In the genomic region with DNA sequence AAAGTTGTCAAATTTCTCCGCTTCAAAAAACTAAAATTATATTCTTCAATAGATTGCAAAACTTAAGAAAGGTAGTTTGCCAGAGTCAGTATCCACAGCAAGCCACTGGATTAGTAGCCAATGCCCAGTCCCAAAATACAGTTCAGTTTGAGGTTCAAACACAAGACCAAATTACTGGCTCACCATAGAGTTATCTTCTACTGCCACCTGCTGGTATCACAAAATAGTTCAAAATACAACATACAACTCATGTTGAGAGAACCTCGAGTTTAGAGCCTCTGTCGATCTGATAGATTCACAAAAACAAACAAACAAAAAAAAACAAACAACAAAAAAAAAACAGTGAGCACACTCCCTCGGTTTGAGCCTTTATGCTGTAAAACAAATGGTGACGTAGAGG, we compare ENCODE assay signal across 11 mouse cellular contexts. TPM values are rescaled to one million over a fixed set of nuclear protein-coding genes. Genes with fewer than 3 reads are reported as not detected.
DNase-seq lines count a peak whose midpoint lies in the region; ATAC-seq and TF ChIP-seq lines count a peak whose summit lies in the region.
"Had no signal": no experiment of that assay in that cellular context is flagged by ENCODE, and none has a peak within 500 bp of the region (broad histone marks: within the 10 kb centered on the region; RNA-seq: fewer than 3 reads in every experiment).

No protein-coding gene starts in this region.

- no peak overlapping the region for H3K4me2 ChIP-seq in forebrain, embryonic 14.5 days (ENCODE audit: low read length)
- H3K4me2 ChIP-seq in neural tube, embryonic 15.5 days = no peak overlapping the region
- H3K4me2 ChIP-seq: liver, embryonic 15.5 days had no signal

- DNase-seq in forebrain, embryonic 14.5 days (ENCODE audit: low spot score) = peak; percentile 75
- no peak for DNase-seq in forebrain, embryonic 10.5 days (ENCODE audit: extremely low spot score, low spot score)
- peak; percentile 48 to 54 for DNase-seq in left cerebral cortex, postnatal 14 days (ENCODE audit: low spot score in 2 of 2)
- DNase-seq in left cerebral cortex, adult 8-10 months (ENCODE audit: low spot score in 2 of 2) = no peak
- no peak for DNase-seq in G1E (ENCODE audit: low spot score)
- DNase-seq in hindlimb bud, embryonic 11.5 days (ENCODE audit: extremely low spot score, low read depth, low spot score) = peak; percentile 53
- no peak for DNase-seq in gastrocnemius, postnatal 36 days
- DNase-seq: gastrocnemius, postnatal 25 days; right cerebral cortex, postnatal 25 days had no signal

- intact Hi-C loops in left cerebral cortex, postnatal 14 days (cut with DNase I) = loop anchor here (10.0 kb wide), 1 partner anchor 881 kb away; no protein-coding TSS in a partner anchor
- intact Hi-C loops in gastrocnemius, postnatal 36 days (cut with DNase I) = loop anchor here (10.0 kb wide), 1 partner anchor 871 kb away; a partner anchor contains a TSS

- H3K9me3 ChIP-seq in forebrain, embryonic 14.5 days (replicated peaks; ENCODE audit: control insufficient read depth, low read length) = no peaks in the 10 kb centered on the region
- H3K9me3 ChIP-seq in forebrain, embryonic 10.5 days = no peaks in the 10 kb centered on the region
- no peaks in the 10 kb centered on the region for H3K9me3 ChIP-seq in G1E (replicated peaks)
- H3K9me3 ChIP-seq in neural tube, embryonic 15.5 days (replicated peaks) = no peaks in the 10 kb centered on the region
- H3K9me3 ChIP-seq: liver, embryonic 15.5 days had no signal

- TF ChIP-seq CTCF in G1E (IDR thresholded peaks at IDR 0.05; ENCODE audit: low read depth, low read length) = 0 out of 2 replicates have a peak, but pooled peaks have one; percentile 15

- H3K4me3 ChIP-seq in forebrain, embryonic 14.5 days (ENCODE audit: low read depth, low read length) = no peak overlapping the region
- no peak overlapping the region for H3K4me3 ChIP-seq in forebrain, embryonic 10.5 days
- no peak overlapping the region for H3K4me3 ChIP-seq in G1E (ENCODE audit: low read depth, low read length)
- H3K4me3 ChIP-seq in neural tube, embryonic 15.5 days (replicated peaks) = no peak overlapping the region
- H3K4me3 ChIP-seq: liver, embryonic 15.5 days had no signal

- no peak overlapping the region for H3K27ac ChIP-seq in forebrain, embryonic 14.5 days (ENCODE audit: low read depth, low read length)
- H3K27ac ChIP-seq in forebrain, embryonic 10.5 days = no peak overlapping the region
- H3K27ac ChIP-seq in neural tube, embryonic 15.5 days (replicated peaks) = no peak overlapping the region
- H3K27ac ChIP-seq: liver, embryonic 15.5 days had no signal

- H3K9ac ChIP-seq in forebrain, embryonic 14.5 days (ENCODE audit: low read length) = no peak overlapping the region
- H3K9ac ChIP-seq in neural tube, embryonic 15.5 days (replicated peaks) = no peak overlapping the region
- H3K9ac ChIP-seq: liver, embryonic 15.5 days had no signal

- no peaks in the 10 kb centered on the region for H3K36me3 ChIP-seq in forebrain, embryonic 14.5 days (ENCODE audit: control insufficient read depth, insufficient read depth, low read length)
- H3K36me3 ChIP-seq in forebrain, embryonic 10.5 days (replicated peaks) = no peaks in the 10 kb centered on the region
- peaks cover 9% of the 10 kb centered on the region for H3K36me3 ChIP-seq in G1E (replicated peaks)
- H3K36me3 ChIP-seq in neural tube, embryonic 15.5 days = no peaks in the 10 kb centered on the region
- H3K36me3 ChIP-seq: liver, embryonic 15.5 days had no signal

- no peaks in the 10 kb centered on the region for H3K4me1 ChIP-seq in forebrain, embryonic 14.5 days (ENCODE audit: control insufficient read depth, insufficient read depth, low read length)
- no peaks in the 10 kb centered on the region for H3K4me1 ChIP-seq in forebrain, embryonic 10.5 days
- no peaks in the 10 kb centered on the region for H3K4me1 ChIP-seq in G1E (ENCODE audit: insufficient read depth, low read depth, low read length)
- no peaks in the 10 kb centered on the region for H3K4me1 ChIP-seq in neural tube, embryonic 15.5 days
- H3K4me1 ChIP-seq: liver, embryonic 15.5 days had no signal

- 62% methylated on average over 5 of the region's 5 CpGs for WGBS in forebrain, embryonic 14.5 days
- 57% methylated on average over 5 of the region's 5 CpGs for WGBS in forebrain, embryonic 10.5 days
- WGBS in neural tube, embryonic 15.5 days = 61% methylated on average over 5 of the region's 5 CpGs

- no peak for ATAC-seq in forebrain, embryonic 14.5 days
- ATAC-seq in G1E (ENCODE audit: extremely low read depth, insufficient number of reproducible peaks, low FRiP score, poor library complexity, severe bottlenecking) = no peak
- ATAC-seq in neural tube, embryonic 15.5 days (ENCODE audit: low FRiP score) = no peak

- H3K27me3 ChIP-seq in forebrain, embryonic 14.5 days (replicated peaks; ENCODE audit: control insufficient read depth, insufficient read depth, low read length) = no peaks in the 10 kb centered on the region
- H3K27me3 ChIP-seq in forebrain, embryonic 10.5 days (ENCODE audit: poor library complexity, severe bottlenecking) = no peaks in the 10 kb centered on the region
- no peaks in the 10 kb centered on the region for H3K27me3 ChIP-seq in G1E (ENCODE audit: insufficient read depth, low read length)
- no peaks in the 10 kb centered on the region for H3K27me3 ChIP-seq in neural tube, embryonic 15.5 days (replicated peaks)
- H3K27me3 ChIP-seq: liver, embryonic 15.5 days had no signal

RNA-seq across cellular contexts. Expression of a gene that starts 42.4 kb away (rescaled TPM):
- polyA plus RNA-seq in forebrain, embryonic 14.5 days (2014; fragmentation: Nextera tagmentation; extraction: Ambion mirVana) = 25.4 and 31.7 TPM in 2 replicates
- polyA plus RNA-seq in forebrain, embryonic 10.5 days (2016; fragmentation: Nextera tagmentation; extraction: Ambion mirVana) = 9.1 and 9.7 TPM in 2 replicates
- total RNA-seq in left cerebral cortex, postnatal 14 days (2021) = 10 to 100 TPM; 35.4 to 36.7 TPM
- total RNA-seq in left cerebral cortex, adult 8-10 months (2022) = 10 to 100 TPM; 28.6 to 37.1 (median 32.1) TPM
- 10.0 and 10.5 TPM in 2 replicates for total RNA-seq in G1E (2014; fragmentation: Nextera tagmentation)
- total RNA-seq in G1E (2017) = 10.0 TPM in 2 replicates
- 1.7 and 2.4 TPM in 2 replicates for polyA plus RNA-seq in G1E (2012)
- polyA plus RNA-seq in neural tube, embryonic 15.5 days (2015; fragmentation: Nextera tagmentation; extraction: Ambion mirVana) = 35.6 and 36.5 TPM in 2 replicates
- total RNA-seq in gastrocnemius, postnatal 36 days (2021) = 1 to 10 TPM; 9.8 to 9.9 TPM

Comparison
In these comparisons a context has a peak if more than half of its experiments do, and no peak if none do; other contexts are left out.
1. DNase-seq: peak in forebrain, embryonic 14.5 days (single experiment), left cerebral cortex, postnatal 14 days (2 of 2) and hindlimb bud, embryonic 11.5 days (single experiment); none in forebrain, embryonic 10.5 days (single experiment), left cerebral cortex, adult 8-10 months (0 of 2), G1E (single experiment) and gastrocnemius, postnatal 36 days (0 of 2).